Mouse (Mus musculus) testis, adult 2 months (tissue): ENCODE results near the gene Il12a. TPM values are rescaled to one million over a fixed set of nuclear protein-coding genes. Genes with fewer than 3 reads are reported as not detected.
"Not testable (repeated sequence)": the region's sequence is repeated elsewhere in the genome, so short reads cannot be mapped to it uniquely, and the experiment has no call there.

Experiments
- H3K27ac ChIP-seq: fragments of 200-500 bp; 2 replicates; pipeline ENCODE4 v1.5.1; 2012; ENCODE audit warnings: low read depth, low read length; ENCODE audit not compliant: control insufficient read depth, insufficient read depth
- H3K27me3 ChIP-seq: fragments of 200-500 bp; 2 replicates; pipeline ENCODE4 v1.6.1; 2012; ENCODE audit warnings: mild to moderate bottlenecking, low read length, moderate library complexity; ENCODE audit not compliant: control insufficient read depth, insufficient read depth
- H3K36me3 ChIP-seq: fragments of 200-500 bp; 2 replicates; pipeline ENCODE4 v1.6.1; 2012; ENCODE audit warnings: mild to moderate bottlenecking, low read length; ENCODE audit not compliant: control insufficient read depth, insufficient read depth
- H3K4me1 ChIP-seq: fragments of 200-500 bp; 2 replicates; pipeline ENCODE4 v1.6.1; 2012; ENCODE audit warnings: low read length; ENCODE audit not compliant: control insufficient read depth, insufficient read depth
- H3K4me3 ChIP-seq: fragments of 200-500 bp; 2 replicates; pipeline ENCODE4 v1.5.1; 2012; ENCODE audit warnings: low read depth, mild to moderate bottlenecking, low read length, moderate library complexity, mixed read lengths; ENCODE audit not compliant: control insufficient read depth
- CTCF ChIP-seq: fragments of 200-500 bp; IDR thresholded peaks from 2 replicates; pipeline ENCODE4 v1.5.1; 2012; ENCODE audit warnings: low read depth, mild to moderate bottlenecking, inconsistent platforms, low read length, moderate library complexity; ENCODE audit not compliant: control insufficient read depth, insufficient read depth, insufficient replicate concordance
- POLR2A ChIP-seq: fragments of 200-500 bp; IDR thresholded peaks from 2 replicates; pipeline ENCODE4 v1.6.1; 2012; ENCODE audit warnings: low read depth, mild to moderate bottlenecking, inconsistent platforms, low read length, moderate library complexity; ENCODE audit not compliant: control insufficient read depth
- polyA plus RNA-seq: library from polyadenylated mRNA; depleted of rRNA; stranded (reverse); fragments of >200 nt; gene quantifications from 2 replicates; pipeline ENCODE4 v1.2.3, GENCODE M21; 2012

The Il12a gene
- polyA plus RNA-seq, 1 experiment: 0.07 TPM

- Histone ChIP-seq H3K4me1 (peaks cover 3% of the 10 kb centered on the region), H3K36me3 (no peaks in the 10 kb centered on the region), H3K27me3 (no peaks in the 10 kb centered on the region), H3K27ac (no peak overlapping the region), H3K4me3 (no peak overlapping the region)
- TF ChIP-seq CTCF (no peak), POLR2A (no peak)
Measured at GRCm38 (mm10) chr3:68710436-68710835, 20.0 kb downstream of the Il12a start.

- no peak overlapping the region for H3K27ac ChIP-seq
- H3K4me1 ChIP-seq: peaks cover 3% of the 10 kb centered on the region
- TF ChIP-seq POLR2A (no peak), CTCF (no peak)
- H3K36me3 ChIP-seq: no peaks in the 10 kb centered on the region
- H3K4me3 ChIP-seq: no peak overlapping the region
- H3K27me3 ChIP-seq: no peaks in the 10 kb centered on the region
Measured at GRCm38 (mm10) chr3:68711510-68711909, 21.1 kb downstream of the Il12a start.

GRCm38 (mm10) chr3:68713550-68713949 lies 23.1 kb downstream of the Il12a start:
- TF ChIP-seq POLR2A: no peak
- no peak for TF ChIP-seq CTCF
- H3K4me3 ChIP-seq: no peak overlapping the region
- peaks cover 3% of the 10 kb centered on the region; the same call in 1 of the 2 replicates for H3K4me1 ChIP-seq
- no peak overlapping the region for H3K27ac ChIP-seq
- no peaks in the 10 kb centered on the region for H3K27me3 ChIP-seq
- H3K36me3 ChIP-seq: no peaks in the 10 kb centered on the region

GRCm38 (mm10) chr3:68717346-68717745 lies 26.9 kb downstream of the Il12a start:
- H3K36me3 ChIP-seq, H3K4me1 ChIP-seq, H3K27ac ChIP-seq, H3K4me3 ChIP-seq, H3K27me3 ChIP-seq: not testable (repeated sequence)

GRCm38 (mm10) chr3:68719229-68719819 lies 28.9 kb downstream of the Il12a start:
- Histone ChIP-seq H3K27me3 (no peaks in the 10 kb centered on the region), H3K27ac (no peak overlapping the region), H3K36me3 (no peaks in the 10 kb centered on the region), H3K4me3 (no peak overlapping the region), H3K4me1 (peaks cover 3% of the 10 kb centered on the region; the same call in 1 of the 2 replicates)
- TF ChIP-seq POLR2A (no peak), CTCF (no peak)

GRCm38 (mm10) chr3:68720258-68720657 lies 29.8 kb downstream of the Il12a start:
- Histone ChIP-seq H3K27ac (no peak overlapping the region), H3K4me3 (no peak overlapping the region)
- TF ChIP-seq POLR2A: no peak
- peak; percentile 45; the same call in 1 of the 2 replicates for TF ChIP-seq CTCF

GRCm38 (mm10) chr3:68741955-68742354 lies 51.5 kb downstream of the Il12a start:
- no peaks in the 10 kb centered on the region for H3K36me3 ChIP-seq
- no peak overlapping the region for H3K27ac ChIP-seq
- no peaks in the 10 kb centered on the region for H3K4me1 ChIP-seq
- H3K27me3 ChIP-seq: no peaks in the 10 kb centered on the region
- TF ChIP-seq CTCF (no peak), POLR2A (no peak)
- no peak overlapping the region for H3K4me3 ChIP-seq

More at GRCm38 (mm10) chr3:68720258-68720657, 29.8 kb downstream of the Il12a start:
- no peaks in the 10 kb centered on the region for H3K27me3 ChIP-seq
- no peaks in the 10 kb centered on the region for H3K36me3 ChIP-seq
- H3K4me1 ChIP-seq: peaks cover 3% of the 10 kb centered on the region; the same call in 1 of the 2 replicates
